In genomic region chr9:104659758-104660157, GRCm38 (mm10) we compare ENCODE assay signal across 25 mouse cellular contexts.
A peak's percentile ranks its signal among the peaks of the same experiment; 100 is the strongest.
DNase-seq lines count a peak whose midpoint lies in the region; ATAC-seq and TF ChIP-seq lines count a peak whose summit lies in the region.
"Had no signal": no experiment of that assay in that cellular context is flagged by ENCODE, and none has a peak within 500 bp of the region (broad histone marks: within the 10 kb centered on the region; RNA-seq: fewer than 3 reads in every experiment).

No protein-coding gene starts in this region.

- no peak overlapping the region for H3K9ac ChIP-seq in heart, embryonic 12.5 days
- no peak overlapping the region for H3K9ac ChIP-seq in heart, adult 2 months (ENCODE audit: low read depth, low read length)
- H3K9ac ChIP-seq in lung, embryonic 16.5 days (ENCODE audit: low read length), result no peak overlapping the region
- H3K9ac ChIP-seq: forebrain, postnatal 0 days; heart, embryonic 15.5 days; midbrain, embryonic 15.5 days; neural tube, embryonic 12.5 days; stomach, embryonic 15.5 days had no signal

- TF ChIP-seq EP300 in heart, adult 2 months (IDR thresholded peaks at IDR 0.05; ENCODE audit: insufficient read depth, low read depth, low read length), result no peak

- no peak overlapping the region for H3K4me3 ChIP-seq in heart, embryonic 12.5 days
- H3K4me3 ChIP-seq in heart, adult 2 months, result no peak overlapping the region
- no peak overlapping the region for H3K4me3 ChIP-seq in lung, embryonic 16.5 days (ENCODE audit: low read length)
- H3K4me3 ChIP-seq: forebrain, embryonic 10.5 days; heart, embryonic 15.5 days; layer of hippocampus, adult 2 months; limb, embryonic 10.5 days; midbrain, embryonic 15.5 days; neural tube, embryonic 12.5 days; stomach, embryonic 15.5 days had no signal

- no peaks in the 10 kb centered on the region for H3K36me3 ChIP-seq in heart, embryonic 12.5 days
- no peaks in the 10 kb centered on the region for H3K36me3 ChIP-seq in heart, adult 2 months (ENCODE audit: control insufficient read depth, insufficient read depth, low read length)
- H3K36me3 ChIP-seq in lung, embryonic 16.5 days (ENCODE audit: control insufficient read depth, insufficient read depth, low read length), result no peaks in the 10 kb centered on the region
- H3K36me3 ChIP-seq: forebrain, embryonic 10.5 days; heart, embryonic 15.5 days; limb, embryonic 10.5 days; midbrain, embryonic 15.5 days; neural tube, embryonic 12.5 days; stomach, embryonic 15.5 days had no signal

- TF ChIP-seq POLR2A in heart, adult 2 months (IDR thresholded peaks at IDR 0.05; ENCODE audit: insufficient read depth, low read depth, low read length), result no peak

- H3K9me3 ChIP-seq in heart, embryonic 12.5 days (replicated peaks), result no peaks in the 10 kb centered on the region
- H3K9me3 ChIP-seq in lung, embryonic 16.5 days (ENCODE audit: control insufficient read depth, low read length), result no peaks in the 10 kb centered on the region
- H3K9me3 ChIP-seq: forebrain, embryonic 10.5 days; heart, embryonic 15.5 days; limb, embryonic 10.5 days; midbrain, embryonic 15.5 days; neural tube, embryonic 12.5 days; stomach, embryonic 15.5 days had no signal

- TF ChIP-seq CTCF in heart, adult 2 months (IDR thresholded peaks at IDR 0.05), result no peak

- H3K4me2 ChIP-seq in heart, embryonic 12.5 days, result no peak overlapping the region
- H3K4me2 ChIP-seq in lung, embryonic 16.5 days (ENCODE audit: low read depth, low read length), result no peak overlapping the region
- H3K4me2 ChIP-seq: heart, embryonic 15.5 days; midbrain, embryonic 15.5 days; neural tube, embryonic 12.5 days; stomach, embryonic 15.5 days had no signal

- no peak for DNase-seq in heart, adult 2 months
- DNase-seq in kidney, postnatal 10 days, result peak; percentile 35
- DNase-seq in kidney, postnatal 36 days, result no peak
- no peak for DNase-seq in lung, adult 18-20 months
- peak; percentile 7 for DNase-seq in lung, postnatal 14 days
- DNase-seq: adrenal gland, postnatal 14 days; cerebellum, adult 8-10 months; cerebellum, postnatal 36 days; forebrain, postnatal 0 days; gastrocnemius, postnatal 14 days; kidney, adult 8-10 months; liver; thymus, adult 18-20 months; thymus, postnatal 36 days had no signal

- H3K27ac ChIP-seq in heart, embryonic 12.5 days (ENCODE audit: poor library complexity, severe bottlenecking), result no peak overlapping the region
- no peak overlapping the region for H3K27ac ChIP-seq in heart, adult 2 months
- no peak overlapping the region for H3K27ac ChIP-seq in lung, embryonic 16.5 days (ENCODE audit: low read length)
- H3K27ac ChIP-seq: forebrain, embryonic 10.5 days; heart, embryonic 15.5 days; layer of hippocampus, adult 2 months; limb, embryonic 10.5 days; midbrain, embryonic 15.5 days; neural tube, embryonic 12.5 days; stomach, embryonic 15.5 days had no signal

- no peaks in the 10 kb centered on the region for H3K4me1 ChIP-seq in heart, embryonic 12.5 days (replicated peaks)
- H3K4me1 ChIP-seq in heart, adult 2 months (ENCODE audit: control insufficient read depth, insufficient read depth, low read length), result no peaks in the 10 kb centered on the region
- H3K4me1 ChIP-seq in lung, embryonic 16.5 days (replicated peaks; ENCODE audit: control insufficient read depth, insufficient read depth, low read length), result no peaks in the 10 kb centered on the region
- H3K4me1 ChIP-seq: forebrain, embryonic 10.5 days; heart, embryonic 15.5 days; midbrain, embryonic 15.5 days; neural tube, embryonic 12.5 days; stomach, embryonic 15.5 days had no signal

- intact Hi-C loops in heart, adult 2 months (cut with DNase I), result no loop called here

- no peaks in the 10 kb centered on the region for H3K79me2 ChIP-seq in heart, adult 2 months (replicated peaks; ENCODE audit: control insufficient read depth, insufficient read depth, low read length)

- no peaks in the 10 kb centered on the region for H3K27me3 ChIP-seq in heart, embryonic 12.5 days (replicated peaks)
- H3K27me3 ChIP-seq in heart, adult 2 months (ENCODE audit: control insufficient read depth, insufficient read depth, low read length), result no peaks in the 10 kb centered on the region
- H3K27me3 ChIP-seq in lung, embryonic 16.5 days (ENCODE audit: control insufficient read depth, insufficient read depth, low read depth, low read length), result no peaks in the 10 kb centered on the region
- H3K27me3 ChIP-seq: heart, embryonic 15.5 days; midbrain, embryonic 15.5 days; neural tube, embryonic 12.5 days; stomach, embryonic 15.5 days had no signal

- ATAC-seq in heart, embryonic 12.5 days (ENCODE audit: insufficient number of reproducible peaks, low FRiP score), result peak; percentile 45; the same call in 1 of the 2 replicates
- ATAC-seq in lung, embryonic 16.5 days (ENCODE audit: low read depth), result peak; percentile 52
- ATAC-seq in megakaryocyte progenitor cell, adult 5-6 weeks (replicated peaks; ENCODE audit: poor library complexity), result no peak
- ATAC-seq: CD4-positive, CD25-positive, alpha-beta regulatory T cell, adult 4 months; forebrain, postnatal 0 days; midbrain, embryonic 15.5 days had no signal

- 50% methylated on average over 4 of the region's 4 CpGs for WGBS in heart, embryonic 12.5 days
- 22% methylated on average over 4 of the region's 4 CpGs for WGBS in heart, adult 2 months
- 35% methylated on average over 4 of the region's 4 CpGs for WGBS in lung, embryonic 16.5 days

Comparison
In these comparisons a context has a peak if more than half of its experiments do, and no peak if none do; other contexts are left out.
1. DNase-seq: peak in kidney, postnatal 10 days (single experiment) and lung, postnatal 14 days (single experiment); none in heart, adult 2 months (0 of 2), kidney, postnatal 36 days (0 of 2) and lung, adult 18-20 months (0 of 2).